Mouse (Mus musculus): ENCODE measurements around the gene Fgf6.

DNA sequence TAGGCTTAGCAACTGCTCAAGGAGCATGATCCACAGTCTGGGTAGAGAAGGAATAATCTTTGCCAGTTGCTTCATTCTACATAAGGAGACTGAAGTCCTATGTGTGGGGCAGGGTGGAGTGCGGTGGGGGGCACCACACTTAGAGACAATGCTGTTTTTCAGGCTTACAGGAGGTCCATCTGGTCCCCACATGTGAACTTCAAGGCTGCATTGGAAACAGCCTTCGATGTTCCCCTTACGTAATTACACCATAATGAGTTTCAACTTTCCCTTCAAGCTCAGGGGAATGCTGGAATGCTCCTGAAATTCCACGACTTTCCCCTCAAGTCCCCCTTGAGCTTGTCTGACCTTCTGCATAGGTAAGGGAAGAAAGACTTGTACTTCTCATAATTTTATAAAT lies 35.5 kb downstream of the Fgf6 start:
- no peak for TF ChIP-seq POLR2A (IDR thresholded peaks at IDR 0.05; ENCODE audit: borderline replicate concordance, low read depth, low read length)
- TF ChIP-seq CTCF (IDR thresholded peaks at IDR 0.05; ENCODE audit: low read depth, low read length): no peak
